Mouse (Mus musculus): ENCODE data around the gene Rsph6a. TPM values are rescaled to one million over a fixed set of nuclear protein-coding genes. Genes with fewer than 3 reads are reported as not detected.
"Not testable (repeated sequence)": the region's sequence is repeated elsewhere in the genome, so short reads cannot be mapped to it uniquely, and the experiment has no call there.

Gene Rsph6a
- polyA plus RNA-seq, 1 experiment from 2014 or later = not detected

- Histone ChIP-seq H3K27ac (no peak overlapping the region), H3K9ac (no peak overlapping the region), H3K27me3 (peaks cover 55% of the 10 kb centered on the region), H3K9me3 (replicated peaks) (no peaks in the 10 kb centered on the region), H3K4me1 (replicated peaks) (peaks cover 4% of the 10 kb centered on the region), H3K36me3 (no peaks in the 10 kb centered on the region), H3K4me3 (replicated peaks) (no peak overlapping the region), H3K4me2 (no peak overlapping the region)
- WGBS (ENCODE audit: insufficient replicate concordance) = 1% methylated on average over 2 of the region's 2 CpGs
- DNase-seq (peak; percentile 48), ATAC-seq (ENCODE audit: low read depth) (no peak)
Observed at GRCm38 (mm10) chr7:19068707-19069106, 14.2 kb downstream of the Rsph6a start.

GRCm38 (mm10) chr7:19069500-19069899, 15.0 kb downstream of the Rsph6a start:
- WGBS (ENCODE audit: insufficient replicate concordance) = 38% methylated on average over 3 of the region's 3 CpGs

GRCm38 (mm10) chr7:19071024-19071423, 16.5 kb downstream of the Rsph6a start:
- peaks cover 35% of the 10 kb centered on the region for H3K27me3 ChIP-seq
- not testable (repeated sequence) for DNase-seq; H3K36me3 ChIP-seq; H3K27ac ChIP-seq; H3K9me3 ChIP-seq (replicated peaks); ATAC-seq (ENCODE audit: low read depth); H3K4me2 ChIP-seq; H3K4me3 ChIP-seq (replicated peaks); H3K9ac ChIP-seq
- peaks cover 13% of the 10 kb centered on the region for H3K4me1 ChIP-seq (replicated peaks)
- WGBS (ENCODE audit: insufficient replicate concordance) = 34% methylated on average over 3 of the region's 3 CpGs

More at GRCm38 (mm10) chr7:19069500-19069899, 15.0 kb downstream of the Rsph6a start:
- DNase-seq (no peak), ATAC-seq (ENCODE audit: low read depth) (no peak)
- Histone ChIP-seq H3K27ac (no peak overlapping the region), H3K4me2 (no peak overlapping the region), H3K4me3 (replicated peaks) (no peak overlapping the region), H3K9ac (no peak overlapping the region), H3K36me3 (no peaks in the 10 kb centered on the region), H3K27me3 (peaks cover 51% of the 10 kb centered on the region), H3K9me3 (replicated peaks) (no peaks in the 10 kb centered on the region), H3K4me1 (replicated peaks) (peaks cover 4% of the 10 kb centered on the region)

- DNase-seq (no peak), ATAC-seq (ENCODE audit: low read depth) (no peak)
- H3K9me3 ChIP-seq (replicated peaks) = no peaks in the 10 kb centered on the region
- peaks cover 7% of the 10 kb centered on the region for H3K36me3 ChIP-seq
- 67% methylated on average over 9 of the region's 9 CpGs for WGBS (ENCODE audit: insufficient replicate concordance)
- H3K4me3 ChIP-seq (replicated peaks) = no peak overlapping the region
- no peak overlapping the region for H3K27ac ChIP-seq
- peaks cover 30% of the 10 kb centered on the region for H3K4me1 ChIP-seq (replicated peaks)
- no peak overlapping the region for H3K4me2 ChIP-seq
- no peak overlapping the region for H3K9ac ChIP-seq
- H3K27me3 ChIP-seq = peaks cover 20% of the 10 kb centered on the region
Observed at GRCm38 (mm10) chr7:19073504-19073903, 19.0 kb downstream of the Rsph6a start.

- peaks cover 17% of the 10 kb centered on the region for H3K36me3 ChIP-seq
- H3K27me3 ChIP-seq = peaks cover 20% of the 10 kb centered on the region
- no peak overlapping the region for H3K9ac ChIP-seq
- no peak for DNase-seq
- H3K9me3 ChIP-seq (replicated peaks) = no peaks in the 10 kb centered on the region
- no peak overlapping the region for H3K4me3 ChIP-seq (replicated peaks)
- ATAC-seq (ENCODE audit: low read depth) = no peak
- no peak overlapping the region for H3K27ac ChIP-seq
- 89% methylated on average over 6 of the region's 6 CpGs for WGBS (ENCODE audit: insufficient replicate concordance)
- peaks cover 37% of the 10 kb centered on the region for H3K4me1 ChIP-seq (replicated peaks)
- H3K4me2 ChIP-seq = no peak overlapping the region
Observed at GRCm38 (mm10) chr7:19074494-19074893, 20.0 kb downstream of the Rsph6a start.

GRCm38 (mm10) chr7:19075231-19075630, 20.7 kb downstream of the Rsph6a start:
- no peak for ATAC-seq (ENCODE audit: low read depth)
- H3K9me3 ChIP-seq (replicated peaks) = no peaks in the 10 kb centered on the region
- DNase-seq = no peak
- peaks cover 24% of the 10 kb centered on the region for H3K27me3 ChIP-seq
- H3K4me1 ChIP-seq (replicated peaks) = peaks cover 39% of the 10 kb centered on the region
- H3K4me2 ChIP-seq = peak overlapping the region; percentile 94
- H3K36me3 ChIP-seq = peaks cover 25% of the 10 kb centered on the region
- peak overlapping the region; percentile 80 for H3K4me3 ChIP-seq (replicated peaks)
- H3K9ac ChIP-seq = peak overlapping the region; percentile 87
- peak overlapping the region; percentile 24; the same call in 1 of the 2 replicates for H3K27ac ChIP-seq
- 49% methylated on average over 5 of the region's 5 CpGs for WGBS (ENCODE audit: insufficient replicate concordance)

- peak; percentile 94 for DNase-seq
- peaks cover 32% of the 10 kb centered on the region for H3K36me3 ChIP-seq
- no peaks in the 10 kb centered on the region for H3K9me3 ChIP-seq (replicated peaks)
- peaks cover 29% of the 10 kb centered on the region for H3K27me3 ChIP-seq
- peak within 1 kb of the TSS; percentile 94 for H3K4me2 ChIP-seq
- H3K4me3 ChIP-seq (replicated peaks) = peak within 1 kb of the TSS; percentile 80
- 1% methylated on average over 75 of the region's 91 CpGs for WGBS (ENCODE audit: insufficient replicate concordance)
- H3K9ac ChIP-seq = peak within 1 kb of the TSS; percentile 87
- peak; percentile 90 for ATAC-seq (ENCODE audit: low read depth)
- peaks cover 41% of the 10 kb centered on the region for H3K4me1 ChIP-seq (replicated peaks)
- peak within 1 kb of the TSS; percentile 74 for H3K27ac ChIP-seq
Observed at GRCm38 (mm10) chr7:19075723-19076585, 21.5 kb downstream of the Rsph6a start, which contains the start of gene Dmwd. Dmwd (plus strand) TSS chr7:19076227.

GRCm38 (mm10) chr7:19076586-19076991, 22.1 kb downstream of the Rsph6a start:
- no peaks in the 10 kb centered on the region for H3K9me3 ChIP-seq (replicated peaks)
- peaks cover 42% of the 10 kb centered on the region for H3K4me1 ChIP-seq (replicated peaks)
- H3K9ac ChIP-seq = peak overlapping the region; percentile 87
- DNase-seq = no peak
- peaks cover 31% of the 10 kb centered on the region for H3K27me3 ChIP-seq
- H3K36me3 ChIP-seq = peaks cover 38% of the 10 kb centered on the region
- H3K27ac ChIP-seq = peak overlapping the region; percentile 74
- peak overlapping the region; percentile 80 for H3K4me3 ChIP-seq (replicated peaks)
- no peak; the same call in 1 of the 2 replicates for ATAC-seq (ENCODE audit: low read depth)
- H3K4me2 ChIP-seq = peak overlapping the region; percentile 94
- 1% methylated on average over 22 of the region's 22 CpGs for WGBS (ENCODE audit: insufficient replicate concordance)

- H3K9me3 ChIP-seq (replicated peaks) = no peaks in the 10 kb centered on the region
- H3K4me2 ChIP-seq = peak overlapping the region; percentile 94
- peaks cover 54% of the 10 kb centered on the region for H3K4me1 ChIP-seq (replicated peaks)
- no peak overlapping the region for H3K27ac ChIP-seq
- peaks cover 35% of the 10 kb centered on the region for H3K27me3 ChIP-seq
- 0 out of 2 replicates have a peak overlapping the region, but pooled peaks have one; percentile 22 for H3K9ac ChIP-seq
- no peak for ATAC-seq (ENCODE audit: low read depth)
- H3K36me3 ChIP-seq = peaks cover 50% of the 10 kb centered on the region
- 23% methylated on average over 14 of the region's 14 CpGs for WGBS (ENCODE audit: insufficient replicate concordance)
- no peak for DNase-seq
- peak overlapping the region; percentile 80 for H3K4me3 ChIP-seq (replicated peaks)
Observed at GRCm38 (mm10) chr7:19077761-19078160, 23.3 kb downstream of the Rsph6a start.

- WGBS (ENCODE audit: insufficient replicate concordance) = 70% methylated on average over 3 of the region's 3 CpGs
- no peak for ATAC-seq (ENCODE audit: low read depth)
- H3K36me3 ChIP-seq = peaks cover 52% of the 10 kb centered on the region
Observed at GRCm38 (mm10) chr7:19078732-19079131, 24.2 kb downstream of the Rsph6a start.

GRCm38 (mm10) chr7:19080451-19080950, 26.0 kb downstream of the Rsph6a start:
- Histone ChIP-seq H3K9ac (no peak overlapping the region), H3K27me3 (peaks cover 47% of the 10 kb centered on the region), H3K4me3 (replicated peaks) (no peak overlapping the region), H3K4me1 (replicated peaks) (peaks cover 75% of the 10 kb centered on the region), H3K9me3 (replicated peaks) (no peaks in the 10 kb centered on the region), H3K36me3 (peaks cover 52% of the 10 kb centered on the region), H3K27ac (no peak overlapping the region), H3K4me2 (no peak overlapping the region)
- no peak for DNase-seq
- no peak for ATAC-seq (ENCODE audit: low read depth)
- 83% methylated on average over 19 of the region's 19 CpGs for WGBS (ENCODE audit: insufficient replicate concordance)

More at GRCm38 (mm10) chr7:19078732-19079131, 24.2 kb downstream of the Rsph6a start:
- H3K4me3 ChIP-seq (replicated peaks) = no peak overlapping the region
- no peak for DNase-seq
- peaks cover 64% of the 10 kb centered on the region for H3K4me1 ChIP-seq (replicated peaks)
- no peaks in the 10 kb centered on the region for H3K9me3 ChIP-seq (replicated peaks)
- H3K4me2 ChIP-seq = no peak overlapping the region
- no peak overlapping the region for H3K27ac ChIP-seq
- no peak overlapping the region; the same call in 1 of the 2 replicates for H3K9ac ChIP-seq
- peaks cover 36% of the 10 kb centered on the region for H3K27me3 ChIP-seq

Measured in liver, embryonic 13.5 days (tissue).